Mouse (Mus musculus): ENCODE data around the gene Ubxn4.

GRCm38 (mm10) chr1:128303900-128304299 lies 60.1 kb downstream of the Ubxn4 start:
- TF ChIP-seq CTCF (conservative IDR thresholded peaks at IDR 0.05; ENCODE audit: low read length) (no peak), NANOG (IDR thresholded peaks at IDR 0.05; ENCODE audit: borderline replicate concordance, low read length) (no peak), POU5F1 (IDR thresholded peaks at IDR 0.05; ENCODE audit: borderline replicate concordance, low read length) (no peak)
